Mouse (Mus musculus): ENCODE measurements around the gene Gpr183.

- no peak for TF ChIP-seq GATA1 (IDR thresholded peaks at IDR 0.05; ENCODE audit: low read depth, low read length)
- no peak for TF ChIP-seq EP300 (IDR thresholded peaks at IDR 0.05; ENCODE audit: low read depth in 1 of 2, low read length in 2 of 2)
- no peak for TF ChIP-seq KAT2A (conservative IDR thresholded peaks at IDR 0.05; ENCODE audit: low read depth, low read length)
These were observed 60.2 kb downstream of the Gpr183 start for GRCm38 (mm10) chr14:121904754-121905153.

Data from MEL (cell line).